Mouse (Mus musculus): ENCODE measurements around the gene Asrgl1.

DNA sequence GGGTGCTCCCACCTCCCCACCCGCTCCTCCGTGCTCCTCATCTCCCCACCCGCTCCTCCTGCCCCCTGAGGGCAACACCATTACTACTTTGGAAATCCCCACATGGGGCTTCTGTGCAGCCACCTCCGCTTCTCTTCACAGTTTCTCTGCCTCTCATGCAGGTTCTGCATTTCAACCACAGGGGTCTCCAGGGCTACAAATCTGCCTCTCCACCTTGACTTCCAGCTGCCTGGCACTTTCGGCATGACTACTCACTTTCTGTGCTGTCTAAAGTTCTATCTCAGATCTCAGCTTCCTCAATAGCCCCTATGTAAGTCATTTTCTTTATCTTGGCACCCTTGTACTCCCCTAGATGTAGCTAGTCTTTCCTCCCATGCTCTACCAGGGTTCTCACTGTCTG lies 68.1 kb downstream of the Asrgl1 start:
- TF ChIP-seq CTCF (IDR thresholded peaks at IDR 0.05; ENCODE audit: borderline replicate concordance, control insufficient read depth, extremely low read depth, insufficient read depth, low read length, poor library complexity) = no peak
- no peak for TF ChIP-seq POLR2A (IDR thresholded peaks at IDR 0.05; ENCODE audit: control insufficient read depth, extremely low read depth, insufficient read depth, low read length, poor library complexity)
